Mouse (Mus musculus): ENCODE measurements at regions not wholly inside any gene's neighbourhood (a gene's known extent, or its start where the extent isn't known, plus 50 kb on each side); places are given as distances from the start of the nearest gene placed in this dataset.

- TF ChIP-seq POLR2A (IDR thresholded peaks at IDR 0.05; ENCODE audit: control insufficient read depth, low read depth, low read length) (no peak), CTCF (IDR thresholded peaks at IDR 0.05; ENCODE audit: control insufficient read depth, insufficient read depth, insufficient replicate concordance, low read depth, low read length) (no peak)
Observed at GRCm38 (mm10) chr13:60044876-60045275, 132.3 kb downstream of the Gas1 start.

Measured in testis, adult 2 months (tissue).